Mouse (Mus musculus) 3T3-L1 (cell line): Measurements from ENCODE around the gene Impdh2.
"Not testable (repeated sequence)": the region's sequence is repeated elsewhere in the genome, so short reads cannot be mapped to it uniquely, and the experiment has no call there.

ENCODE experiments used
- DNase-seq: peaks from one replicate; pipeline ENCODE4 v3.0.0-alpha.2; 2015; ENCODE audit warnings: low read depth, low spot score

Gene Impdh2

GRCm38 (mm10) chr9:108601986-108602385, 41.9 kb downstream of the Impdh2 start:
- no peak for DNase-seq

- not testable (repeated sequence) for DNase-seq
These were observed 47.8 kb downstream of the Impdh2 start for GRCm38 (mm10) chr9:108607929-108608328.

GRCm38 (mm10) chr9:108608889-108609288, 48.8 kb downstream of the Impdh2 start:
- no peak for DNase-seq

GRCm38 (mm10) chr9:108611488-108611887, 51.4 kb downstream of the Impdh2 start:
- no peak for DNase-seq
